Mouse (Mus musculus) heart, postnatal 25 days (tissue): ENCODE results near the gene 1500015O10Rik. TPM values are rescaled to one million over a fixed set of nuclear protein-coding genes. Genes with fewer than 3 reads are reported as not detected.

ENCODE experiments used
- DNase-seq: peaks from one replicate; pipeline ENCODE4 v3.0.0; 2022; ENCODE audit warnings: low spot score
- intact Hi-C: fragments of 180-260 bp; cut with DNase I; formaldehyde crosslinking; loops from one replicate; pipeline ENCODE4 v1.15.1; 2025
- total RNA-seq, 2 experiments: library from RNA; stranded (reverse); gene quantifications; 2 replicates each; pipeline ENCODE4 v1.2.3; 2021

1500015O10Rik gene
- total RNA-seq, 2 experiments from 2014 or later = 2.8 to 4.1 TPM

- intact Hi-C loops = no loop called here
- no peak for DNase-seq
Observed at GRCm38 (mm10) chr1:43770032-43770431, 39.6 kb downstream of the 1500015O10Rik start.

- no peak for DNase-seq
- intact Hi-C loops = no loop called here
Observed at GRCm38 (mm10) chr1:43772694-43773093, 42.3 kb downstream of the 1500015O10Rik start.

GRCm38 (mm10) chr1:43774126-43774525 is 43.7 kb downstream of the 1500015O10Rik start:
- DNase-seq = no peak
- intact Hi-C loops = no loop called here

GRCm38 (mm10) chr1:43776106-43776505 is 45.7 kb downstream of the 1500015O10Rik start:
- intact Hi-C loops = no loop called here
- DNase-seq = no peak

- intact Hi-C loops = no loop called here
- DNase-seq = no peak
Observed at GRCm38 (mm10) chr1:43781195-43781594, 50.8 kb downstream of the 1500015O10Rik start.

- DNase-seq = no peak
- intact Hi-C loops = no loop called here
Observed at GRCm38 (mm10) chr1:43781672-43782071, 51.3 kb downstream of the 1500015O10Rik start.

- no peak for DNase-seq
- intact Hi-C loops = no loop called here
Observed at GRCm38 (mm10) chr1:43782680-43783079, 52.3 kb downstream of the 1500015O10Rik start.

GRCm38 (mm10) chr1:43783186-43783585 is 52.8 kb downstream of the 1500015O10Rik start:
- intact Hi-C loops = no loop called here
- DNase-seq = no peak

GRCm38 (mm10) chr1:43785316-43785715 is 54.9 kb downstream of the 1500015O10Rik start:
- intact Hi-C loops = no loop called here
- DNase-seq = no peak

- intact Hi-C loops = no loop called here
- DNase-seq = no peak
Observed at GRCm38 (mm10) chr1:43786711-43787110, 56.3 kb downstream of the 1500015O10Rik start.

GRCm38 (mm10) chr1:43789765-43790164 is 59.4 kb downstream of the 1500015O10Rik start:
- intact Hi-C loops = no loop called here
- no peak for DNase-seq

Other genes with a start within 250 kb of the 1500015O10Rik start
- gene Uxs1, start 97.2 kb downstream of the 1500015O10Rik start, total RNA-seq = 1 to 10 TPM; 8.2 to 9.8 TPM
- 10 to 100 TPM; 41.5 to 44.2 TPM for gene Tpp2, start 203.0 kb downstream of the 1500015O10Rik start, total RNA-seq